Mouse (Mus musculus) small intestine, adult 2 months (tissue): ENCODE measurements around the gene Mrtfa.

Experiments
- CTCF ChIP-seq: fragments of 200-500 bp; IDR thresholded peaks from 2 replicates; pipeline ENCODE4 v1.5.1; 2012; ENCODE audit warnings: low read depth, mild to moderate bottlenecking, control low read depth, inconsistent platforms, low read length, moderate library complexity, mixed read lengths; ENCODE audit not compliant: insufficient replicate concordance, insufficient read length; ENCODE audit errors: extremely low read depth
- POLR2A ChIP-seq: fragments of 200-500 bp; IDR thresholded peaks from 2 replicates; pipeline ENCODE4 v1.6.1; 2012; ENCODE audit warnings: low read depth, mild to moderate bottlenecking, control low read depth, inconsistent platforms, low read length, moderate library complexity

DNA sequence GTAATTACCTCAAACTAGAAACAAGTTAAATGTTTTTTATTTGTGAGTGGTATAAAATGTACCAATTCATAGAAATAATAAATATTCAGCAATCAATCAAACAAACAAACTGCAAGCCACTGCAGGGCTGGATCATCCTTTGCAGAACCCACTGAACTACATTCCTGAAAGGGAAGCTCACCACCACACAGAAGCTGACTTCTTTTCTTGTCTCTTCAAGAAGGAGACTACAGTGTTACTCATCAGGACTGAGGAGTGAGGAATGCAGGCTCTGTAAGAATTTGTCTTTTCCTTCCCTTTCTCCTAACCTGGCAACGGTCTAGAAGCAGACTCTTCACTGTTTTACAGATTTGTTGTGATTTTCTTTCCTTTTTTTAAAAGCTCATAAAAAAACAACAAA lies 120.1 kb downstream of the Mrtfa start:
- TF ChIP-seq POLR2A: no peak
- TF ChIP-seq CTCF: no peak
